Mouse (Mus musculus): ENCODE measurements around the gene Nfe2l3.
"Not testable (repeated sequence)": the region's sequence is repeated elsewhere in the genome, so short reads cannot be mapped to it uniquely, and the experiment has no call there.

Nfe2l3 gene

DNA sequence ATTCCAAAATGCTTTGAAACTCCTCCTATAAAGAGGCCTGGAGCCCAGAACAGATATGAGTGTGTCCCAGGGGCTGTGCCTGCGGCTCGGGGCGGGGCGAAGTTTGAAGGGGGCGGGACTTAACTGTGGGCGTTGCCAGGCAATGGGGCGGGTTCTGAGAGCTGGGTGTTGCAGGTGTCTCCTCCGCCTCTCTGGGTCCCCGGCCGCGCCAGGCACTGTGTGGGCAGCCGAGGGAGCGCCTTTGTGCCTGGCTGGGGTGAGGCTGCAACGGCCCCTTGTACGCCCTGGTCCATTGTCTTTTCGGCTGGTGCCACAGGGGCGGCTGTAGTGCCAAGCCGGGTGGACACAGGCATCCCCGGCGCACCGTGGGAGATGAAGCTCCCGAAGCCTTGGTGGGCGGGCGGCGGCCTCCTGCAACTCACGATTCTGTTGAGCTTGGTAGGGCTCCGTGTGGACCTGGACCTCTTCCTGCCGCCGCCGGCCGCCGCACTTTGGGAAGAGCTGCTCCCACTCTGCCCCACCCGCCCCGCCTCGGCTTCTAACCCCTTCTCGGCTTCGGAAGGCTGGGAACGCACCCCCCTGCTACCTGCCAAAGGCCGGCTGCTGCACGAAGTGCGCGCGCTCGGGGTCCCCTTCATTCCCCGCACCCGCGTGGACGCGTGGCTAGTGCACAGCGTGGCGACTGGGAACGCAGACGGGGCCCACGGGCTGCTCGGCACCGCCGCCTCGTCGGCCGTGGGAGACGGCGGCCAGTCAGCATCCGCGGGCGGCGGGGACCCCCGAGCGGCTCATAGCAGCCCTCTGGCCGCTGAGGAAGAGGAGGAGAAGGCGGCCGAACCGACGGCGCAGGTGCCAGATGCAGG, at the start of gene Nfe2l3:
Gene Nfe2l3 (plus strand): TSS at position 136 of the 863 bp plus-strand sequence.
- peak; percentile 63 to 77 for DNase-seq

DNA sequence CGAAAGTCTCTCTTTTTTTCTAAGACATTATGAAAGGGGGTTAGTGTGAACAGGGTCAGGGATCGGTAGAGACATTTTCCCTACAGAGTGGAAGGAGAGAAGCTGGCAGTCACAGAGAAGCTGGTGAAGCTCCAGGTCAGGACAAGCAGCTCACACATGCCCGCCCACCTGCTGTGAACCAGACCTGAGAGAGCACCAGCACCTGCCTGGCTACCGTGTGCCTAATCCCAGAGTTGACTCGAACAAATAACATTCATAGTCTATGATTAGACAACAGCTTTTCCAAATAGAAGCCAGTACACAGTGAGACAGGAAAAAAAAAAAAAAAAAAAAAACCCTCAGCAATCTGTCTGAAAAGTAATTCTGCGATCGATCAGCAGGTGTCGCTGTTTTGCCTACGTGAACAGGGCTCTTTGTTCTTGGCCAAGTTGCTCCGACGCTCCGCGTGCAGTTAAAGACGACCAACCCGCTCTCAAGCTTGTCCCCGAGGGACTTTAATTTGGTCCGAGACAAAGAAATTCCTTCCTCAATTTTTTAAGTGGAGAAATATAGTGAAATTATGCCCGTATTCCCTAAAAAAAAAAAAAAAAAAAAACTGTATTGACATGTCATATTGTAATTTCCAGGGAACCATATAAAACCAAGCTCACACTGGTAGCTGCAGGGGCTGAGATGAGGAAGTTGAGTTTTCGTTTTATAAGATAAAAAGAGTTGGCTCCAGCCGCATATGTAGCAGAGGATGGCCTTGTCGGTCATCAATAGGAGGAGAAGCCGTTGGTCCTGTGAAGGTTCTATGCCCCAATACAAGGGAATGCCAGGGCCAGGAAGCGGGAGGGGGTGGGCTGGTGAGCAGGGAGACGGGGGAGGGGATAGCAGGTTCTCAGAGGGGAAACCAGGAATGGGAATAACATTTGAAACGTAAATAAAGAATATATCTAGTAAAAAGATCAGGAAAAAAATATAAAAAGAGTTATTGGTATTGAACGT, 48.4 kb upstream of the Nfe2l3 start:
- DNase-seq, result peak; percentile 75 to 88

DNA sequence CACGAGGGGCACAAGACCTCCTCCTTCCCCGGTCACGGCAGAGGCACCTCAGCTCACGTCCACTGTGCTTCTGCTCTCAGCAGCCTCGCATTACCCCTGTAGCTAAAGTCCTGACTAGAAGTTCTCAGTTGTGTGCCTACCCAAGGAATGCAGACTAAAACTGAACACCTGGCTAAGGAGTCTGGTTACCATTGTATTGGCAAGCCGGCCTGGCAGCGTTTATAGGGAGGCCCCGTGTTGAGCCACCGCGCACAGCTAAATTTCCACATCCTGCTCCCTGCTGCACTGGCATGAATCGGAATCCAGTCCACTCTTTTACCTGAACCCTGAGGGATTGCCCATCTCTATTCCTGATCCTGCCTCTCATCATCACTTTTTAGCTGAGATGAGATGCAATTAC, 42.0 kb upstream of the Nfe2l3 start:
- DNase-seq, result no peak

DNA sequence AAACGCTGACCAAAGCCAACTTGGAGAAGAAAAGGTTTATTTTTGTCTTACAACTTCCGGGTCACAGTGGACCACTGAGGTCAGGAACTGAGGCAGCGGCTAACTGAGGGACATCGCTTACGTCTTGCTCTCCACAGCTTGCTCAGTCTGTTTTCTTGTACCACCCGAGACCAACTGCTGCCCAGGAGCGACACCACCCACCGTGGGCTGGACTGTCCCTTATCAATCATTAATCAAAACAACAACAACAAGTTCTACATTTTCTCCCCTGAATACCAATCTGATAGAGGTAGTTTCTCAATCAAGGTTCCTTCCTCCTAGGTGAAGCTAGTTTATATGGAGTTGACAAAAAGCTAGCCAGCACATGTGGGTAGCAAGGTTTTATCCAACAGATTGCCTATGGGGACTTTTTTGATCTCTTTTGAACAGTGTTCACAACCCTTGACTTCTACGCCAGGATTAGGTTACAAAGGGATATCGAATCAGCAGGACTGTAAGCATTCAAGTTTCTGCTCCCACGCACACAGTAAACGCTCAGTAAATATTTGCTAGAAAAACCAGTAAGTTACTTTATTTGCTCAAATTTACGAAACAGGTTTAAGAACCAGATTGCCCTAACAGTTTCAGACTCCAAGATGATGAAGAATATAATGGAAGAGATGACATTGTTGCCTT, 40.5 kb upstream of the Nfe2l3 start:
- DNase-seq, result no peak

DNA sequence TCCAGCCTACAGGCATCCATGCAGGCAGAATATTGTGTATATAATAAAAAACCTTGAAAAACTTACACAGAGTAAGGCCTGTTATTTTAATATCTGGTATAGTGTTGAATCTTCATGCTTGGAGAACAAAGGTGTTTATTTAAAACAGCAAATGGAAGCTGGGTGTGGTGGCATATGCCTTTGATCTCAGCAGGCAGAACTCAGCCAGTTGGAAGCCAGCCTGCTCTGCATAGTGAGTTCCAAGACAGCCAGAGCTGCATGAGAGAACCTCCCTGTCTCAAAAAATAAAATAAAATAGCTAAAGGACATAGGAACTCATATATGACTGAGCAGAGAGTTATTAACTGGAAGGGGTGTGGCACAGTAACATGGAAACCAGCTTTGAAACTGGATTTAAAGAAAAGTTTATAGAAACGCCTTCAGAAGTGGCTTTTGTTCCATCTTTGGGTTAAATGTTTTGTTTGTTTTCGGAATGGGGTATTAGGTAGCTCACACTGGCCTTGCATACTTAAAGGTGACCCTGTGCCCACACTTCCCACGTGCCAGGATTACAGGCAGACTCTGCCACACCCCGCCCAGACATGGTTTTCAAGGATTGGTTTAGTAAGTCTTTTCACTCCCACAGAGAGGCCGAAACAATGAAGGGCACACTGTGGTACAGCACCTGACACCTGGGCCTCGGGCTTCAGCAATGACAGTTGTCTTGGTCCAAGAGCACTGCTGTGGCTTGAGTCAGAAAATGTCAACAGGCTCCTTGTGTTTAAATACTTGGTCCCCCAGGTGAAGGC, 38.9 kb upstream of the Nfe2l3 start:
- DNase-seq, result peak; percentile 30 to 63

DNA sequence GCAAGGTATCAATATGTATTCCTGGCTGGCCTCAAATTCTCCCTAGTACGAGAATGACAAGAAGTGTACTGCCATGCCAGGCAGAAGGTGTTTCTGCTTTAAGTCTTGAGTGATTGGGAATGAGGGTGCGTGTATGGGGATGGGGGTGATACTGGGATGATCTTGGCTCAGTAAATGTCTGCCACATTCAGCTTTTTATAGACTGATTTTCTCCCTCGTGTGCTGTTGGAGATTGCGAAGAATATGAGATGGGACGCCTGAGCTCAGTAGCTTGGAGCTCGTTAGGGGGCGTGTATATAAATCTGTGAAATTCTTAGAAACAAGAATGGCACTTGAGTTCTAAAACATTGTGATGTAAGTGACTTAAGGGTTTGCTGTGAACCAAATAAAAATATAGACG, 38.1 kb upstream of the Nfe2l3 start:
- DNase-seq, result not testable (repeated sequence)

DNA sequence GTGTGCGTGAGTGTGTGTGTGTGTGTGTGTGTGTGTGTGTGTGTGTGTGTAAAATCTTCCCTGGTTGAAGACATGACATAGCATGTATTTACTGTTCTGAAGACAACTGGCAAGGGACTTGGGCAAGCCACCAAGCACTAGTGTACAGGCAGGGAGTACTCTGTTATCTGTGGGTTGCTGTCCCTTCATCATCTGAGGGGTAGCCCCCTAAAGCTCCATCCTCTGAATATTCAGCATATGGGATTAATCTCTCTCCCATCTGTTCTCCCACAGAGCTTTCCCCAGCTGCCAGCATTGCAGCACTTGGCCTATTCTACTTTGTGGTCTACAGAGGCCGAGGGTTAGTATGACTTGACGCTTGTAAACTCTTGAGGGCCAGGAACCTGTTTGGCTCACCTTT, 37.5 kb upstream of the Nfe2l3 start:
- not testable (repeated sequence) for DNase-seq

DNA sequence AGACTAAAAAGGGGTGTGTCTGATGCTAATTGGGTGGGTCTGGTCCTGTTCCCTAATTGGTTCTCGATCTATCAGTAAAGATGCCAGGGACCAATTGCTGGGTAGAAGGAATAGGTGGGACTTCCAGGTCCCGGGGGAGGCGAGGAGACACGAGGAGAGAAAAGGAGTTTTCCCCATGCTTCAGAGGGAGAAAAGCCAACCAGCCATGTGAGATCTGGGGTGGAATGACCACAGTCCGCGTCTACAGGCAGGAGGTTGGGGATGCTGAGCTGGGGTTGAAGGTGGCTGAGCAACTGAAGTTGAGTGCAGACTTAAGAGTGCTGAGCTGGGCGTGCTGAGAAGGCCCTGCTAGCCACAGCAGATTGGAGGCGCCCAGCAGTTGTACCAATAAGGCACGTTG, 37.0 kb upstream of the Nfe2l3 start:
- DNase-seq, result no peak

DNA sequence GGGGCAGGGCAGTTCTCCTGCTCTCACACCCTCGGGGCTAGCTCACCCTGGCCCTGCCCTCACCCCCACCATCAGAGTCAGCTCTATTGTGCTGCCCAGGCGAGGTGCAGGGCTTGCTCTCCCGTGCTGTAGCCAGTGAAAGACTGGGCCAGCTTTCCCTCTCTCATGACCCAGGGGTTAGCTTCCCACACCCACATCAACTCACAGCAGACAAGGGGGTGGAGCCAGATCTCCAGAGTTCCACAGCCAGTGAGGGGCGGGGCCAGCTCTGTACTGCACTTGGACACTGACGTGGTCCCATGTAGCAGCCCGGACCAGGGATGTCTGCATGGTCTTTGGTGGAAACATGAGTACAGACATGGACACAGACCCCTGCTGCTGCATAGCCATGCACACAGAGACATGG, 33.4 kb upstream of the Nfe2l3 start:
- peak; percentile 54 to 76 for DNase-seq

DNA sequence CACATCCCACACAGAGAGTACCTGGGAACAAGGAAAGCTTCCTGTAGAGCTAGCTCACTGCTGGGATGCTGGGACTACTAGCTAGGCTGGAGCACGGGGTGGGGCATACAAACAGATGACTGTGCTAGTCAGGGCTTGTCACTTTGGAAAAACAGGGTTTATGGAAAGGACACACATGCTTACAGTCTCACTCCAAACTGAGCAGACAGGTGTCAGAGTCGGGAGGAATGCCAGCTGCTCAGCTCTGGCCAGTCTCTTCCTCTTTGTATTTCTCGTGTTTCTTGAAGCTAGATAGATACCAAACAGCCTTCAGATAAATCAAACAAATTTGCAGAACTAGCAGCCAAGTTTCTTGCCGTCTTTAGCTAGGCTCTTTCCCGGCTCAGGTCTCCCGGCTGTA, 31.2 kb upstream of the Nfe2l3 start:
- DNase-seq, result peak in 1 of 2 experiments; percentile 43

DNA sequence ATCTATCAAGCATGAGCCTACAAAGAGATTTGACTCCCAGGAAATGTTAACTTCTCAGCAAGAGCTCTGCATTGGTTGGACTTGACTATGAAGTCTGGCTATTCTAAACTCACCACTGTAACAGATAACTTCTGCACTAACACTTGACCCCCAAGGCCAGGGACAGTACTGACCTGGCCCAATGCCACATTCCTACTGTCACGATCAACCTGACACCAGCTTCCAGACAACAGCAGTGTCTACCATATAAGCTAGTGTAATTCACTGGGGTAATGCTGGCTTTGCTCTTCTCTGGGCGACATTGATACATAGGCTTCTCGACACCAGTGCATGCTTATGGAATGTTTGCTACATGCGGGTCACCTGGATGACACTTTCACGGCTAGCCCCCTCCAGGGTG, 28.9 kb upstream of the Nfe2l3 start:
- DNase-seq, result no peak

DNA sequence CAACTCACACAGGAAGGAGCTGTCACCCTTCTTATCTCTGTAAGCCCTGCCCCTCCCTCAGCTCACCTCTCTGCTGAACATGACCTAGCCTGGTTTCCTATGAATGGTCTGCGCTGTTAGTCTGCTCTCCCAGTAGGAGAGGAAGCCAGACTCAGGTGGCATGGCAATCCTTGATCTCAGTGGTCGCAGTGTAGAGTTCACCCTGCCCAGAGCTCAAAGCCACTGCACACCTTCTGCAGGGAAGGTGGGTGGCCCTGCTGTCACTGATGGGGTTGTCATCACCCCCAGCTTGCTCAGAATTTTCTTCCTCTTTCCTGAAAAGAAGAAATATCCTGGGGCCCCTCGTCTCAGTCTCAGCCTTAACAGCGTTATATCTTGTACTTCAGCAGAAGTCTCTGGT, 28.0 kb upstream of the Nfe2l3 start:
- DNase-seq, result no peak

DNA sequence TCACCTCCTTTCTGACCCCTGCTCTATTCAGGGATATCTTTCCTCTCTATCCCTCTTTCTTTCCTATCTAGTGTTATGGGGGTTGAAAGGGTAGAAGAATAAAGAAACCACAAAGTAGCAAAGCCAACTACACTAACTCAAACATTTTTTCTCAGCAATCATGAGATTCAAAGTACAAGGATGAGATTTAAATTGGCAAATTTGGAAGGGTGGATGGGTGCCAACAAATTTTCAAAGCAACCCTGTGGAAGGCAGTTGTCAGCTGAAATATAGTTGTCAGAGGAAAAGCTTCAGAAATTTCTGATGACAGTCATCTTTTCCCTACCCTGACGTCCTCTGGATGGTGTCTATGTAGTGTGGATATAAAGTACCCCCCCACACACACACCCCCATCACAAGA, 16.0 kb upstream of the Nfe2l3 start:
- DNase-seq, result no peak

DNA sequence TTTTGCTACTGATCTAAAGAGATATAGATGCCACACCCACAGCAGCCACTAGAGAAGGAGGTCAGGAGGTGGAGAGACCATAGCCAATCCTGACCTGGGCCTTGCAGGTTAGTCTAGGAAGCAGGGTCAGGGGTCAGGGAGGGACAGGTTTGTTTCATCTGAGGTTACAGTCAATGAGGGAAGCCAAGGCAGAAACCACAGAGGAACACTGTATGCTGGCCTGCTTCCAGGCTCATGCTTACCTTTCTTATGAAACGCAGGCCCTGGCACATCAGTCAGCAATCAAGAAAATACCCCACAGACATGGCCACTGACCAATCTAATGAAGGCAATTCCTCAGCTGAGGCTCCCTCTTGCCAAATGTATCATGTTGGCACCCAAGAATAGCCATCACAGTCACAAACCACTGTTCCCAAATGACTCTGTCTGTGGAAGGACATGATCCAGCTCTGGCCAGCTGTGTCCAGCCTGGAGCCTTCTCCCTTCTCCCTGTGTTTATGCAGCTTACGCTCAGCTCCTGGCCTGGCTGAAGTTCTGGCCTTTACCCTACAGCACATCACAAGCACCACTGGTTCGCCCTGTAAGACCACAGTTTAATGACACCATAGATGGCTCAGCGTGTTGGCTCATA, 15.0 kb upstream of the Nfe2l3 start:
- peak in 1 of 2 experiments; percentile 57 for DNase-seq

DNA sequence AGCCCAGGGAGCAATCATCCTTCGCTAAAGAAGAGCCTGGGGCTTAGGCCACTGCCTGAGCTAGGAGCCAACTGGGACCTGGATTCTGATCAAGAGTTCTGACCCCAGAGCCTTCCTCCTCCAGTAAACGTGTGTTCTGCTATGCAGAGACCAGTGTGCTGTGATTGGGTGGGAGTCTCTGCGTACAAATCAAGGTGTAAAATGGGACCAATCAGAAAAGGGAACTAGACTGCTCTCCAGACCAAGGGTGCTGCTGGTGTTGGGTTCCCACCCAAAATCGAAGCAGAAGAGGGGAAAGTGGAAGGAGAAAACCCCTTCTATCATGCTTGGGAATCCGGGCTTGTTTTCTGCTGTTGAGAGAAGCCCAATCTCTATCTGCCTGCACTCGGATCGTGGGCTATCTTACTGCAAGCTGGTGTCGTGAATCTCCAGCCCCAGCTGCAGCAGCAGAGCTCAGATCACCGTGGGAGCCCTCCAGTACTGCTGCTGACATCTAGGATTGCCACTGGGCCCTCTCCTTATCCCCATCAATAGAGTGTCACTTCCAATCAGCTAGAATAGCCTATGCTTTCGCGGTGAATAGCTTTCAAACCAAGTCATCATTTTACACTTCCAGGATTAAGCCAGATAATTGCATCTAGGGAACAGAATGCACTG, 8.9 kb upstream of the Nfe2l3 start:
- DNase-seq, result no peak

DNA sequence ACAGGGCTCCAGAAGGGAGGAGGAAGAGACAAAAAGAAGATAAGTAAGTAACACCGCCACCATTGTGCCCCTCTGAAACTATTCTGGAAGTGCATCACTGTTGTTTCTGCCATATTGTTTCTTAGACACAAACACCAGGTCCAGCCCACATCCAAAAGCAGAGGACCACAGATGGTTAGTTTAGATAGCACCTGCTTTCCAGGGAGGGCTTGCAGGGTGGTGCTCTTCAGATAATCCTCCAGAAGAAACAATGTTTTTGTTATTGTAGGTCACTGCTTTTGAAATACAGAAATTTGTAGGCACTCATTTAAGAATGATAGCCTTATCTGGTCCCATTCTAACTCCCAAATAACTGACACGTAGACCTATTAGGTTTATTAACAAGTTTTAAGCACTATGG, 7.9 kb upstream of the Nfe2l3 start:
- no peak for DNase-seq

DNA sequence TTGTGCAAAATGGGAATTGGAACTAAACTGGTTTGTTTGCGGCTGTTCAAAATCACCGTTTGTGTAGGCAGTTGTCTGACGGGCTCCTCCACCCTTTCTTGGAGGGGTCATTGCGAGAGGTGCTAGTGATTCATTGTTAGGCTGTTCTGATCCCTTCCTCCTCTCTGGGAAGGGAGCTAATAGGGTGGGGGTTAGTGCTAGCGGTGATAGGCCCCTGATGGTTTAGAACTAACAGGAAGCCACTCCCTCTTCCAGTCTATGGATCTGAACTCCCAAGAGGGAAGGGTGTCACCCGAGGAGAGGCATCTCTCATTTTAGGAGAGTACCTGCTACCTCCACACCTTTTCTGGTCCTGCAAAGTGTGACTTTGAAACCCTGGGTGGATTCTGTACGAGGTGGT, 1.8 kb downstream of the Nfe2l3 start:
- DNase-seq, result no peak

DNA sequence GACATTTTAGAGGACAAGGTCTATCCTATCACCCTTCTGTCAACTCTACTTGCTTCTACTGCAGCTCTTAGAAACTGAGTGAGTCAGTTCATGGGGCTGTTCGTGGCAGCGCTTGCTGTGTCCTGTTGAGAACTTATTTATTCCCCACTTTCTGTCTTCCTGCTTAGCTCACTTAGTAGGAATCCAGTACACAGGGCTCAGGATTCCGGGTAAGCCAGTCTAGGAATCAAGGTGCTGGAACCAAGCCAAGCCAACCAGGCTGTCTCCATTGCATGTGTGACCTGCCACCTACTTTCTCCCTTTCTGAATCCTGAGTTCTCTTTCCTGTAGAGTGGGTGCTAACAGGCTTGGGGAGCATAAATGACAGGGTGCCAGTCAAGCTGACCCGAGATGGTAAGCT, 5.2 kb downstream of the Nfe2l3 start:
- peak; percentile 34 to 42 for DNase-seq

DNA sequence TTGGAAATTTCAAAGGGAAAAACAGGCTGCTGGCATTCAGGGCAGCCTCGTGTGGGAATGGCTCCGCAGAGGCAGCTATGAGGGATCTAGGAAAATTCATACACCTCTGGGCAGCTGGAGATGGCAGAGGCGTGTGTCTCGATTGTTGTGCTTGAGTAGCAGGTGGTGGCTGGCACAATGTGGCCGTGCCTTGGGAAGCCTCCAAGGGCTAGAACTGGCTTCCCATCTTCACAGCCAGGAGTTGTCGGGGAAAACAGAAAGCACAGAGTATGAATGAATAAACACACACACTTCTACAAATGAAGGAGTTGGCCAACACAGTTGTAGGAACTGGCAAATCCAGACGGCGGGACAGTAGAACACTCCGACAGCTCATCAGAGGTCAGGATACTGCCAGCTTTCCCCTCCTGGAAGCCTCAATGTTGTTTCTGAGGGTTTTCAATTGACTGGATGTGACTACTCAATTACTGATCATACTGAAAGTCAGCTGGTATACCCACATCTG, 6.4 kb downstream of the Nfe2l3 start:
- DNase-seq, result no peak

DNA sequence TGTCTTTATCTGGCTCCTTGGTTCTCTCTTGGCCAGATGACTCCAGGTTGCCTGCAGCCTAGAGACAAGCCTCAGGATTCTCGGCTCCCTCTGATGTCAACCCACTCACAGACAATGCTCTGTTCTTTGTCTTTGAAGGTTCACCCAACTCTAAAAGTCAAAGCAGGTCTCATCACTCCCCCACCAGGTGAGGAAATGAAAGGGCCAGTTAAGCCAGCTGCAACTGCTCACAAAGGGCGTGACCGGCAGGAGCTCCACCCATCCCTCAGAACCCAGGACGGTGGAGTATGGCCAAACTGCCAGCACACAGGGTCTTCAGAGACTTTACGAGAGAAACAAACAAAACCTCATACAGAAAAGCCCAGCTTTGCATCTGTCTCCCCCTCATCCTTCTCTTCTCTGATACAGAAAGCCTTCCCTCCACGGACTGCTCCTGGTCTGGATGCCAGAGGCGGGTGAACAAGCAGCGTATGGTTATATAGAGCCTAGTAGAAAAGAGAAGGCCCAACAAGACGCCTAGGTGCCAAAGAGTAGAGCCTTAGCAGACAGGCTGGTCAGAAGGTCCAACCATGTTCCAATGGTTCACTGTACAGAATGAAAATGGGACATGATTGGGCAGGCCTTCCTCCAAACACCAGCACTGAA, 9.8 kb downstream of the Nfe2l3 start:
- DNase-seq, result no peak

All from lung, postnatal 4 days (tissue).